Mouse (Mus musculus) lung, adult 2 months (tissue): ENCODE results near the gene B4galnt3. TPM values are rescaled to one million over a fixed set of nuclear protein-coding genes. Genes with fewer than 3 reads are reported as not detected.

Experiments used
- DNase-seq: peaks from one replicate; pipeline ENCODE4 v3.0.0; 2022
- H3K4me1 ChIP-seq: fragments of 200-500 bp; 2 replicates; pipeline ENCODE4 v1.6.1; 2011; ENCODE audit warnings: low read length; ENCODE audit not compliant: control insufficient read depth, insufficient read depth
- H3K4me3 ChIP-seq: fragments of 200-500 bp; replicated peaks from 2 replicates; pipeline ENCODE3; 2011; ENCODE audit warnings: low read depth, mild to moderate bottlenecking, control low read depth, low read length; ENCODE audit errors: extremely low read depth
- CTCF ChIP-seq: fragments of 200-500 bp; IDR thresholded peaks from 2 replicates; pipeline ENCODE4 v1.5.1; 2011; ENCODE audit warnings: mild to moderate bottlenecking, low read length, control low read depth; ENCODE audit not compliant: insufficient read depth
- POLR2A ChIP-seq: fragments of 200-500 bp; IDR thresholded peaks from 2 replicates; pipeline ENCODE4 v1.6.1; 2011; ENCODE audit warnings: low read depth, mild to moderate bottlenecking, control low read depth, low read length, borderline replicate concordance; ENCODE audit errors: extremely low read depth
- WGBS: fragments of 180-500 bp; shearing (Covaris S2); methylation state at CpG from one replicate; pipeline ENCODE4 v1.1.7; 2018; 5-methylcytosine and 5-hydroxymethylcytosine counted together
- polyA plus RNA-seq: library from polyadenylated mRNA; depleted of rRNA; stranded (reverse); fragments of >200 nt; gene quantifications from 2 replicates; pipeline ENCODE4 v1.2.3, GENCODE M21; 2012

Gene B4galnt3
- polyA plus RNA-seq, 1 experiment: 0.39 TPM

GRCm38 (mm10) chr6:120276874-120277449 is 17.4 kb downstream of the B4galnt3 start:
- no peak for TF ChIP-seq CTCF
- no peak for TF ChIP-seq POLR2A
- no peak overlapping the region for H3K4me3 ChIP-seq
- WGBS: 60% methylated on average over 7 of the region's 7 CpGs
- no peak for DNase-seq
- H3K4me1 ChIP-seq: no peaks in the 10 kb centered on the region

GRCm38 (mm10) chr6:120275301-120275700 is 19.1 kb downstream of the B4galnt3 start:
- Histone ChIP-seq H3K4me1 (no peaks in the 10 kb centered on the region), H3K4me3 (no peak overlapping the region)
- DNase-seq: no peak
- 37% methylated on average over 6 of the region's 6 CpGs for WGBS
- no peak for TF ChIP-seq POLR2A
- TF ChIP-seq CTCF: no peak

- no peak for DNase-seq
- TF ChIP-seq CTCF (no peak), POLR2A (no peak)
- Histone ChIP-seq H3K4me3 (no peak overlapping the region), H3K4me1 (no peaks in the 10 kb centered on the region)
- 44% methylated on average over 4 of the region's 4 CpGs for WGBS
Measured at GRCm38 (mm10) chr6:120274887-120275286, 19.5 kb downstream of the B4galnt3 start.

GRCm38 (mm10) chr6:120274181-120274580 is 20.2 kb downstream of the B4galnt3 start:
- no peaks in the 10 kb centered on the region for H3K4me1 ChIP-seq
- no peak for TF ChIP-seq POLR2A
- TF ChIP-seq CTCF: no peak
- H3K4me3 ChIP-seq: no peak overlapping the region
- no peak for DNase-seq
- WGBS: 68% methylated on average over 8 of the region's 8 CpGs

- 25% methylated on average over 6 of the region's 6 CpGs for WGBS
- TF ChIP-seq POLR2A: no peak
- no peak for TF ChIP-seq CTCF
- H3K4me3 ChIP-seq: no peak overlapping the region
- DNase-seq: no peak
- H3K4me1 ChIP-seq: no peaks in the 10 kb centered on the region
Measured at GRCm38 (mm10) chr6:120264151-120264550, 30.2 kb downstream of the B4galnt3 start.

GRCm38 (mm10) chr6:120263608-120264007 is 30.8 kb downstream of the B4galnt3 start:
- Histone ChIP-seq H3K4me1 (no peaks in the 10 kb centered on the region), H3K4me3 (no peak overlapping the region)
- WGBS: 64% methylated on average over 7 of the region's 7 CpGs
- no peak for DNase-seq
- TF ChIP-seq POLR2A: no peak
- no peak for TF ChIP-seq CTCF

GRCm38 (mm10) chr6:120262886-120263531 is 31.4 kb downstream of the B4galnt3 start:
- DNase-seq: no peak
- Histone ChIP-seq H3K4me1 (no peaks in the 10 kb centered on the region), H3K4me3 (no peak overlapping the region)
- 66% methylated on average over 12 of the region's 12 CpGs for WGBS
- no peak for TF ChIP-seq CTCF
- no peak for TF ChIP-seq POLR2A

GRCm38 (mm10) chr6:120259481-120259880 is 34.9 kb downstream of the B4galnt3 start:
- H3K4me1 ChIP-seq: no peaks in the 10 kb centered on the region
- 45% methylated on average over 9 of the region's 9 CpGs for WGBS
- TF ChIP-seq POLR2A (no peak), CTCF (no peak)
- no peak for DNase-seq
- no peak overlapping the region for H3K4me3 ChIP-seq

- 64% methylated on average over 5 of the region's 5 CpGs for whole genome bisulfite sequencing
- DNase-seq: no peak
- Histone ChIP-seq H3K4me1 (no peaks in the 10 kb centered on the region), H3K4me3 (no peak overlapping the region)
- TF ChIP-seq POLR2A: no peak
- TF ChIP-seq CTCF: no peak
Measured at GRCm38 (mm10) chr6:120256431-120256935, 37.9 kb downstream of the B4galnt3 start.

GRCm38 (mm10) chr6:120255701-120256100 is 38.7 kb downstream of the B4galnt3 start:
- 70% methylated on average over 12 of the region's 12 CpGs for WGBS

More at GRCm38 (mm10) chr6:120255701-120256100, 38.7 kb downstream of the B4galnt3 start:
- TF ChIP-seq POLR2A: no peak
- no peak for TF ChIP-seq CTCF
- Histone ChIP-seq H3K4me1 (no peaks in the 10 kb centered on the region), H3K4me3 (no peak overlapping the region)
- no peak for DNase-seq
